Comparison of ENCODE assay signal across 12 mouse cellular contexts in the genomic region with DNA sequence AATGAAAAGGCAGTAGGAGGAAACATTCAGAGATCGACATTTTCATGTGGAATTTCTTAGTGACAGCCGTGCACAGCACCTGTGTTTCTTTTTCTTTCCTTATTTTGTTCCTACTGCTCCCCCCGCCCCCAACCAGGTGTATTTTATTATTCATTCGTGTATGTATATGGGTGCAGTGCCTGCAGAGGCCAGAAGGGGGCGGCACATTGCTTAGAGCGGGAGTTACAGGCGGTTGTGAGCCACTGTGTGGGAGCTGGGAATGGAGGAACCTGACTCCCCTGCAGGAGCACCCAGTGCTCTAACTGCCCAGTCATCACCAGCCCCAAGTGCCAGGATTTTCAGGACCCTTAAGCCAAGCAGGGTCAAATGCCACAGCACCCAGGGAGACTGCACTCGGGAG. TPM values are rescaled to one million over a fixed set of nuclear protein-coding genes. Genes with fewer than 3 reads are reported as not detected.
DNase-seq lines count a peak whose midpoint lies in the region; ATAC-seq and TF ChIP-seq lines count a peak whose summit lies in the region.
"Had no signal": no experiment of that assay in that cellular context is flagged by ENCODE, and none has a peak within 500 bp of the region (broad histone marks: within the 10 kb centered on the region; RNA-seq: fewer than 3 reads in every experiment).

No protein-coding gene starts in this region.

- no peak for DNase-seq in cerebellum, adult 2 months
- no peak for DNase-seq in cerebellum, postnatal 10 days
- DNase-seq in lung, embryonic 14.5 days: peak; percentile 19
- DNase-seq in lung, postnatal 14 days: no peak
- peak; percentile 85 for DNase-seq in ZHBTc4 (ENCODE audit: low read depth, low spot score)
- DNase-seq in splenic B cell, adult 2 months (ENCODE audit: low read depth, low spot score): peak; percentile 38
- no peak for DNase-seq in hindbrain, embryonic 10.5 days (ENCODE audit: low spot score)
- no peak for DNase-seq in right cerebral cortex, adult 18-20 months
- DNase-seq: heart, postnatal 14 days; kidney, adult 11 months had no signal

- no peaks in the 10 kb centered on the region for H3K9me3 ChIP-seq in lung, embryonic 14.5 days (ENCODE audit: low read depth, low read length)
- no peaks in the 10 kb centered on the region for H3K9me3 ChIP-seq in hindbrain, embryonic 10.5 days
- H3K9me3 ChIP-seq: forebrain, embryonic 15.5 days had no signal

- peak; percentile 24; the same call in 1 of the 2 replicates for TF ChIP-seq CTCF in cerebellum, adult 2 months (IDR thresholded peaks at IDR 0.05; ENCODE audit: borderline replicate concordance, insufficient read depth, low read depth, low read length)
- peak; percentile 56 for TF ChIP-seq CTCF in lung, embryonic 14.5 days (IDR thresholded peaks at IDR 0.05; ENCODE audit: low read depth)

- no peak for ATAC-seq in lung, embryonic 14.5 days (ENCODE audit: insufficient read depth)
- ATAC-seq: forebrain, embryonic 15.5 days had no signal

- no peaks in the 10 kb centered on the region for H3K4me1 ChIP-seq in cerebellum, adult 2 months (ENCODE audit: control insufficient read depth, insufficient read depth, low read length)
- H3K4me1 ChIP-seq in lung, embryonic 14.5 days (ENCODE audit: insufficient read depth): no peaks in the 10 kb centered on the region
- no peaks in the 10 kb centered on the region for H3K4me1 ChIP-seq in hindbrain, embryonic 10.5 days (replicated peaks)
- H3K4me1 ChIP-seq: forebrain, embryonic 15.5 days had no signal

- no peak overlapping the region for H3K9ac ChIP-seq in lung, embryonic 14.5 days
- H3K9ac ChIP-seq: forebrain, embryonic 15.5 days had no signal

- no peaks in the 10 kb centered on the region for H3K27me3 ChIP-seq in cerebellum, adult 2 months (ENCODE audit: control insufficient read depth, insufficient read depth, low read length)
- H3K27me3 ChIP-seq in lung, embryonic 14.5 days (ENCODE audit: insufficient read depth, low read length): no peaks in the 10 kb centered on the region
- H3K27me3 ChIP-seq in splenic B cell, adult 2 months (ENCODE audit: control insufficient read depth, insufficient read depth, low read length, poor library complexity, severe bottlenecking): no peaks in the 10 kb centered on the region
- peaks cover 13% of the 10 kb centered on the region for H3K27me3 ChIP-seq in hindbrain, embryonic 10.5 days (ENCODE audit: insufficient read depth, poor library complexity, severe bottlenecking)
- H3K27me3 ChIP-seq: forebrain, embryonic 15.5 days had no signal

- 43% methylated on average over 8 of the region's 8 CpGs for WGBS in cerebellum, adult 2 months
- WGBS in lung, embryonic 14.5 days: 39% methylated on average over 8 of the region's 8 CpGs
- WGBS in hindbrain, embryonic 10.5 days: 47% methylated on average over 8 of the region's 8 CpGs

- no peak overlapping the region for H3K27ac ChIP-seq in cerebellum, adult 2 months (ENCODE audit: insufficient read depth, low read length)
- no peak overlapping the region for H3K27ac ChIP-seq in lung, embryonic 14.5 days (ENCODE audit: low read depth)
- H3K27ac ChIP-seq in hindbrain, embryonic 10.5 days: no peak overlapping the region
- H3K27ac ChIP-seq: forebrain, embryonic 15.5 days; macrophage had no signal

- no peak for TF ChIP-seq POLR2A in cerebellum, adult 2 months (IDR thresholded peaks at IDR 0.05; ENCODE audit: borderline replicate concordance, insufficient read depth, low read length)

- H3K36me3 ChIP-seq in lung, embryonic 14.5 days (ENCODE audit: insufficient read depth): no peaks in the 10 kb centered on the region
- H3K36me3 ChIP-seq in splenic B cell, adult 2 months (ENCODE audit: control insufficient read depth, insufficient read depth, low read length, poor library complexity, severe bottlenecking): no peaks in the 10 kb centered on the region
- no peaks in the 10 kb centered on the region for H3K36me3 ChIP-seq in hindbrain, embryonic 10.5 days
- H3K36me3 ChIP-seq: forebrain, embryonic 15.5 days had no signal

- H3K4me2 ChIP-seq in lung, embryonic 14.5 days: no peak overlapping the region
- H3K4me2 ChIP-seq: forebrain, embryonic 15.5 days had no signal

- no peak overlapping the region for H3K4me3 ChIP-seq in cerebellum, adult 2 months (replicated peaks; ENCODE audit: insufficient read depth, low read depth, low read length)
- no peak overlapping the region for H3K4me3 ChIP-seq in lung, embryonic 14.5 days (ENCODE audit: low read depth, low read length)
- no peak overlapping the region for H3K4me3 ChIP-seq in hindbrain, embryonic 10.5 days
- H3K4me3 ChIP-seq: forebrain, embryonic 15.5 days had no signal

RNA-seq across cellular contexts. Expression of a gene that starts 18.7 kb away (rescaled TPM):
- 17.0 and 18.2 TPM in 2 replicates for polyA plus RNA-seq in cerebellum, adult 2 months (2012; rRNA removed)
- 18.5 and 19.6 TPM in 2 replicates for polyA plus RNA-seq in lung, embryonic 14.5 days (2014; fragmentation: Nextera tagmentation; extraction: Ambion mirVana)
- 12.7 and 18.6 TPM in 2 replicates for polyA plus RNA-seq in hindbrain, embryonic 10.5 days (2016; fragmentation: Nextera tagmentation; extraction: Ambion mirVana)

RNA-seq across cellular contexts. Expression of a gene that starts 19.0 kb away (rescaled TPM):
- polyA plus RNA-seq in cerebellum, adult 2 months (2012; rRNA removed): 518 and 557 TPM in 2 replicates
- polyA plus RNA-seq in lung, embryonic 14.5 days (2014; fragmentation: Nextera tagmentation; extraction: Ambion mirVana): 449 and 463 TPM in 2 replicates
- 398 and 446 TPM in 2 replicates for polyA plus RNA-seq in hindbrain, embryonic 10.5 days (2016; fragmentation: Nextera tagmentation; extraction: Ambion mirVana)

RNA-seq across cellular contexts. Expression of a gene that starts 20.8 kb away (rescaled TPM):
- polyA plus RNA-seq in cerebellum, adult 2 months (2012; rRNA removed): 7.2 and 9.3 TPM in 2 replicates
- 9.5 and 12.1 TPM in 2 replicates for polyA plus RNA-seq in lung, embryonic 14.5 days (2014; fragmentation: Nextera tagmentation; extraction: Ambion mirVana)
- polyA plus RNA-seq in hindbrain, embryonic 10.5 days (2016; fragmentation: Nextera tagmentation; extraction: Ambion mirVana): 4.4 and 5.1 TPM in 2 replicates
- polyA plus RNA-seq: macrophage had no signal

RNA-seq across cellular contexts. Expression of a gene that starts 28.0 kb away (rescaled TPM):
- polyA plus RNA-seq in cerebellum, adult 2 months (2012; rRNA removed): 168 and 169 TPM in 2 replicates
- polyA plus RNA-seq in lung, embryonic 14.5 days (2014; fragmentation: Nextera tagmentation; extraction: Ambion mirVana): 40.5 and 42.3 TPM in 2 replicates
- 44.1 and 47.6 TPM in 2 replicates for polyA plus RNA-seq in hindbrain, embryonic 10.5 days (2016; fragmentation: Nextera tagmentation; extraction: Ambion mirVana)

RNA-seq across cellular contexts. Expression of a gene that starts 33.5 kb away (rescaled TPM):
- 3.0 and 3.5 TPM in 2 replicates for polyA plus RNA-seq in cerebellum, adult 2 months (2012; rRNA removed)
- 1.2 and 1.4 TPM in 2 replicates for polyA plus RNA-seq in lung, embryonic 14.5 days (2014; fragmentation: Nextera tagmentation; extraction: Ambion mirVana)
- 1.3 TPM in 2 replicates for polyA plus RNA-seq in hindbrain, embryonic 10.5 days (2016; fragmentation: Nextera tagmentation; extraction: Ambion mirVana)
- polyA plus RNA-seq: macrophage had no signal

Comparison
In these comparisons a context has a peak if more than half of its experiments do, and no peak if none do; other contexts are left out.
1. DNase-seq: peak in lung, embryonic 14.5 days (single experiment), ZHBTc4 (single experiment) and splenic B cell, adult 2 months (single experiment); none in cerebellum, adult 2 months (0 of 2), cerebellum, postnatal 10 days (0 of 2), lung, postnatal 14 days (single experiment), hindbrain, embryonic 10.5 days (single experiment) and right cerebral cortex, adult 18-20 months (single experiment).